Mouse (Mus musculus) hindbrain, embryonic 16.5 days (tissue): ENCODE data around the gene Tceal7. TPM values are rescaled to one million over a fixed set of nuclear protein-coding genes. Genes with fewer than 3 reads are reported as not detected.
"Not testable (repeated sequence)": the region's sequence is repeated elsewhere in the genome, so short reads cannot be mapped to it uniquely, and the experiment has no call there.

Experiments
- ATAC-seq: fragments of 200-750 bp; cut with Nextera tagmentation; 2 replicates; pipeline ENCODE4 v1.8.0; 2017; ENCODE audit warnings: moderate TSS enrichment, moderate library complexity
- H3K27ac ChIP-seq: fragments of 300-500 bp; sonication (generic); 2 replicates; pipeline ENCODE4 v1.5.1; 2014; ENCODE audit warnings: low read depth, mild to moderate bottlenecking, control low read depth, low read length, moderate library complexity
- H3K27me3 ChIP-seq: fragments of 300-500 bp; sonication (generic); replicated peaks from 2 replicates; pipeline ENCODE4 v1.6.1; 2014; ENCODE audit warnings: low read length; ENCODE audit not compliant: control insufficient read depth, insufficient read depth
- H3K36me3 ChIP-seq: fragments of 300-500 bp; sonication (generic); 2 replicates; pipeline ENCODE4 v1.6.1; 2014; ENCODE audit warnings: mild to moderate bottlenecking, low read length, moderate library complexity, mixed read lengths; ENCODE audit not compliant: control insufficient read depth, insufficient read depth
- H3K4me1 ChIP-seq: fragments of 300-500 bp; sonication (generic); 2 replicates; pipeline ENCODE4 v1.6.1; 2014; ENCODE audit warnings: low read depth, low read length; ENCODE audit not compliant: control insufficient read depth, insufficient read depth
- H3K4me2 ChIP-seq: fragments of 300-500 bp; sonication (generic); 2 replicates; pipeline ENCODE4 v1.6.1; 2014; ENCODE audit warnings: mild to moderate bottlenecking, low read length, control low read depth, moderate library complexity
- H3K4me3 ChIP-seq: fragments of 300-500 bp; sonication (generic); 2 replicates; pipeline ENCODE4 v1.5.1; 2014; ENCODE audit warnings: mild to moderate bottlenecking, low read length, control low read depth, moderate library complexity
- H3K9ac ChIP-seq: fragments of 300-500 bp; sonication (generic); 2 replicates; pipeline ENCODE4 v1.6.1; 2014; ENCODE audit warnings: low read depth, mild to moderate bottlenecking, control low read depth, low read length, moderate library complexity
- H3K9me3 ChIP-seq: fragments of 300-500 bp; sonication (generic); 2 replicates; pipeline ENCODE4 v1.6.1; 2014; ENCODE audit warnings: mild to moderate bottlenecking, low read length, moderate library complexity; ENCODE audit not compliant: control insufficient read depth
- WGBS: fragments of 180-500 bp; shearing (Covaris S2); extraction: QIAGEN DNeasy Blood & Tissue Kit; methylation state at CpG from one replicate; pipeline ENCODE4 v1.1.7; 2014; 5-methylcytosine and 5-hydroxymethylcytosine counted together
- polyA plus RNA-seq: library from polyadenylated mRNA; unstranded; fragments of >200 nt; fragmentation: Nextera tagmentation; extraction: Ambion mirVana; gene quantifications from 2 replicates; pipeline ENCODE4 v1.2.1, GENCODE M21; 2015

Tceal7 gene
- polyA plus RNA-seq, result 2.9 and 14.2 TPM in 2 replicates

- 14% methylated on average over 13 of the region's 67 CpGs for WGBS
- not testable (repeated sequence) for H3K4me1 ChIP-seq, H3K9me3 ChIP-seq, H3K27ac ChIP-seq, H3K36me3 ChIP-seq, H3K27me3 ChIP-seq
- Histone ChIP-seq H3K4me3 (peak within 1 kb of the TSS; percentile 41), H3K9ac (peak within 1 kb of the TSS; percentile 19), H3K4me2 (peak within 1 kb of the TSS; percentile 36)
- peak; percentile 97 for ATAC-seq
Observed at GRCm38 (mm10) chrX:136214729-136215677, at the start of gene Tceal7, which contains the start of gene Bex1. TSS of gene Tceal7 (plus strand) at chrX:136214779. TSS of gene Bex1 (minus strand) at chrX:136215513.

- H3K4me1 ChIP-seq, result peaks cover 2% of the 10 kb centered on the region
- H3K9me3 ChIP-seq, result no peaks in the 10 kb centered on the region
- no peaks in the 10 kb centered on the region for H3K36me3 ChIP-seq
- no peak overlapping the region for H3K9ac ChIP-seq
- no peak overlapping the region for H3K27ac ChIP-seq
- peak overlapping the region; percentile 60 for H3K4me2 ChIP-seq
- no peaks in the 10 kb centered on the region for H3K27me3 ChIP-seq
- WGBS, result 72% methylated on average over 10 of the region's 10 CpGs
- peak overlapping the region; percentile 51 for H3K4me3 ChIP-seq
- ATAC-seq, result no peak
Observed at GRCm38 (mm10) chrX:136170625-136171024, 44.0 kb upstream of the Tceal7 start.

GRCm38 (mm10) chrX:136171189-136172117 is 43.1 kb upstream of the Tceal7 start:
- WGBS, result 22% methylated on average over 24 of the region's 24 CpGs
- no peaks in the 10 kb centered on the region for H3K36me3 ChIP-seq

GRCm38 (mm10) chrX:136172118-136172551 is 42.4 kb upstream of the Tceal7 start, which contains the start of gene Tceal8:
TSS of gene Tceal8 (minus strand) at chrX:136172342.
- WGBS, result 15% methylated on average over 10 of the region's 10 CpGs
- Histone ChIP-seq H3K9ac (peak within 1 kb of the TSS; percentile 64), H3K27me3 (no peaks in the 10 kb centered on the region), H3K4me3 (peak within 1 kb of the TSS; percentile 51), H3K27ac (peak within 1 kb of the TSS; percentile 82), H3K4me1 (peaks cover 2% of the 10 kb centered on the region), H3K4me2 (peak within 1 kb of the TSS; percentile 60), H3K9me3 (no peaks in the 10 kb centered on the region), H3K36me3 (no peaks in the 10 kb centered on the region)
- peak; percentile 99 for ATAC-seq

More at GRCm38 (mm10) chrX:136171189-136172117, 43.1 kb upstream of the Tceal7 start:
- H3K4me2 ChIP-seq, result peak overlapping the region; percentile 60
- H3K9me3 ChIP-seq, result no peaks in the 10 kb centered on the region
- peak overlapping the region; percentile 64 for H3K9ac ChIP-seq
- H3K27me3 ChIP-seq, result no peaks in the 10 kb centered on the region
- H3K4me3 ChIP-seq, result peak overlapping the region; percentile 51
- peaks cover 2% of the 10 kb centered on the region for H3K4me1 ChIP-seq
- peak; percentile 77 for ATAC-seq
- peak overlapping the region; percentile 77 for H3K27ac ChIP-seq

GRCm38 (mm10) chrX:136172786-136173185 is 41.8 kb upstream of the Tceal7 start:
- peaks cover 2% of the 10 kb centered on the region for H3K4me1 ChIP-seq
- no peaks in the 10 kb centered on the region for H3K36me3 ChIP-seq
- 0 out of 2 replicates have a peak overlapping the region, but pooled peaks have one; percentile 48 for H3K27ac ChIP-seq
- H3K4me3 ChIP-seq, result peak overlapping the region; percentile 51
- H3K27me3 ChIP-seq, result no peaks in the 10 kb centered on the region
- peak overlapping the region; percentile 60 for H3K4me2 ChIP-seq
- no peak for ATAC-seq
- no peak overlapping the region for H3K9ac ChIP-seq
- 15% methylated on average over 10 of the region's 10 CpGs for WGBS
- H3K9me3 ChIP-seq, result no peaks in the 10 kb centered on the region

- H3K4me3 ChIP-seq, result no peak overlapping the region
- H3K27ac ChIP-seq, result no peak overlapping the region
- no peak for ATAC-seq
- 23% methylated on average over 9 of the region's 11 CpGs for WGBS
- no peaks in the 10 kb centered on the region for H3K9me3 ChIP-seq
- H3K4me1 ChIP-seq, result no peaks in the 10 kb centered on the region
- no peaks in the 10 kb centered on the region for H3K36me3 ChIP-seq
- no peak overlapping the region for H3K4me2 ChIP-seq
- H3K27me3 ChIP-seq, result no peaks in the 10 kb centered on the region
- no peak overlapping the region for H3K9ac ChIP-seq
Observed at GRCm38 (mm10) chrX:136180897-136181553, 33.6 kb upstream of the Tceal7 start.

- no peak overlapping the region for H3K9ac ChIP-seq
- H3K4me2 ChIP-seq, result no peak overlapping the region
- no peaks in the 10 kb centered on the region for H3K36me3 ChIP-seq
- H3K9me3 ChIP-seq, result no peaks in the 10 kb centered on the region
- no peak overlapping the region for H3K4me3 ChIP-seq
- no peaks in the 10 kb centered on the region for H3K27me3 ChIP-seq
- WGBS, result 75% methylated on average over 1 of the region's 1 CpGs
- no peak overlapping the region for H3K27ac ChIP-seq
- H3K4me1 ChIP-seq, result no peaks in the 10 kb centered on the region
- no peak for ATAC-seq
Observed at GRCm38 (mm10) chrX:136183107-136183506, 31.5 kb upstream of the Tceal7 start.

GRCm38 (mm10) chrX:136195193-136195944 is 19.2 kb upstream of the Tceal7 start:
- no peak overlapping the region for H3K4me3 ChIP-seq

More at GRCm38 (mm10) chrX:136195193-136195944, 19.2 kb upstream of the Tceal7 start:
- Histone ChIP-seq H3K27ac (no peak overlapping the region), H3K4me1 (no peaks in the 10 kb centered on the region), H3K4me2 (no peak overlapping the region), H3K36me3 (no peaks in the 10 kb centered on the region), H3K9me3 (no peaks in the 10 kb centered on the region), H3K27me3 (no peaks in the 10 kb centered on the region), H3K9ac (no peak overlapping the region)
- 85% methylated on average over 16 of the region's 16 CpGs for WGBS
- no peak for ATAC-seq
